Mouse (Mus musculus) brain, embryonic 14.5 days (tissue): Measurements from ENCODE around the gene Pcnx.

Experiments used
- CTCF ChIP-seq: fragments of 200-500 bp; IDR thresholded peaks from 2 replicates; pipeline ENCODE4 v1.5.1; 2012; ENCODE audit warnings: inconsistent platforms, mild to moderate bottlenecking, moderate library complexity, borderline replicate concordance; ENCODE audit not compliant: insufficient read depth, insufficient read length; ENCODE audit errors: extremely low read depth
- POLR2A ChIP-seq: fragments of 200-500 bp; IDR thresholded peaks from 2 replicates; pipeline ENCODE4 v1.6.1; 2012; ENCODE audit warnings: mild to moderate bottlenecking, inconsistent platforms, borderline replicate concordance; ENCODE audit not compliant: poor library complexity, insufficient read depth, insufficient read length, severe bottlenecking; ENCODE audit errors: extremely low read depth

DNA sequence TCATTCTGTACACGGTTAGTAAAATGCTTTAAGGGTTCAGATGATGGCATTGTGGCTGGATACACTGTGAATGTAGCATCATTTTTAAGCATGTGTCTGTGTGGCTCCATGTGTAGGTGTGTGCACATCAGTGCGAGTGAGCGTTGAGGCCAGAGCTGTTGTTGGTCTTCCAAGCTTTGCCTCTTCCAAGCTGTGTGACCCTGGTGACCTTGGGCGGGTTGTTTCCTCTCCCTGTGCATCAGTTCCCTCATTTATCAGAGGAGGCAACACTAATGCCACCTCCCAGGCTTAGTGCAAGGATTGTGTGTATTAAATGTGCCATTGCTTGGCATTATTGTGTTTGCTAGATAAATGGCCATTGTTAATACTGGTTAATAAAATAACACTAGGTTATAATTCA is 76.2 kb downstream of the Pcnx start:
- no peak for TF ChIP-seq CTCF
- TF ChIP-seq POLR2A, result no peak
